Mouse (Mus musculus) stomach, embryonic 15.5 days (tissue): ENCODE results near the gene Senp1. TPM values are rescaled to one million over a fixed set of nuclear protein-coding genes. Genes with fewer than 3 reads are reported as not detected.

ENCODE experiments used
- ATAC-seq: fragments of 200-750 bp; cut with Nextera tagmentation; 2 replicates; pipeline ENCODE4 v1.8.0; 2017; ENCODE audit warnings: low read depth, moderate number of reproducible peaks, moderate TSS enrichment; ENCODE audit not compliant: insufficient read depth, low FRiP score
- H3K27ac ChIP-seq: fragments of 300-500 bp; sonication (generic); 2 replicates; pipeline ENCODE4 v1.5.1; 2015; ENCODE audit warnings: mild to moderate bottlenecking, inconsistent platforms
- H3K27me3 ChIP-seq: fragments of 300-500 bp; sonication (generic); replicated peaks from 2 replicates; pipeline ENCODE4 v1.6.1; 2015; ENCODE audit warnings: inconsistent platforms
- H3K36me3 ChIP-seq: fragments of 300-500 bp; sonication (generic); 2 replicates; pipeline ENCODE4 v1.6.1; 2015; ENCODE audit warnings: inconsistent platforms
- H3K4me1 ChIP-seq: fragments of 300-500 bp; sonication (generic); 2 replicates; pipeline ENCODE4 v1.6.1; 2015; ENCODE audit warnings: inconsistent platforms
- H3K4me2 ChIP-seq: fragments of 300-500 bp; sonication (generic); 2 replicates; pipeline ENCODE4 v1.6.1; 2015; ENCODE audit warnings: mild to moderate bottlenecking, inconsistent platforms
- H3K4me3 ChIP-seq: fragments of 300-500 bp; sonication (generic); replicated peaks from 2 replicates; pipeline ENCODE4 v1.5.1; 2015; ENCODE audit warnings: inconsistent platforms
- H3K9ac ChIP-seq: fragments of 300-500 bp; sonication (generic); 2 replicates; pipeline ENCODE4 v1.6.1; 2015; ENCODE audit warnings: inconsistent platforms
- H3K9me3 ChIP-seq: fragments of 300-500 bp; sonication (generic); 2 replicates; pipeline ENCODE4 v1.6.1; 2016; ENCODE audit warnings: inconsistent platforms
- WGBS: fragments of 180-500 bp; shearing (Covaris S2); methylation state at CpG from one replicate; pipeline ENCODE4 v1.1.7; 2015; 5-methylcytosine and 5-hydroxymethylcytosine counted together
- polyA plus RNA-seq: library from polyadenylated mRNA; unstranded; fragments of >200 nt; fragmentation: Nextera tagmentation; extraction: Ambion mirVana; gene quantifications from 2 replicates; pipeline ENCODE4 v1.2.1, GENCODE M21; 2015

Gene Senp1
- polyA plus RNA-seq, 1 experiment from 2014 or later, result 27.9 TPM

DNA sequence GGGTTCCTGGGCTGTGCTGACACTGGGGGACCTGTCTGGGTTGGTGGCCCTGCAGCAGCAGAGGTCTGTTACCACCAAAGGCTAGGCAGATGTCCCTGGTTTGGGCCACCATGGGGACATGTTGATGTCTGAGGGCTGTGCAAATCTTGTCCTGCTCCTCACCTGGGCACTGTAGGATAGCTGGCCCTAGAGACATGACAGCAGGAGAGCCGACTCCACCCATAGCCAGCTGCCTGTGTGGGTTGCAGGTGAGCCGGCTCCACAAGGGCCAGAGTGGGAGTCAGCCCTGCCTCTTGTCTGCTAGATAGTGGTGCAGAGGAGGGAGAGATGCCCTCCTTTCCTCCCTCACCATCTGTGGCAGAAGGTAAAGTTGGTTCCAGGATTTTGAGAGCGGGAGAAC is 23.2 kb downstream of the Senp1 start:
- H3K9me3 ChIP-seq, result no peaks in the 10 kb centered on the region
- no peak overlapping the region for H3K4me2 ChIP-seq
- peaks cover 35% of the 10 kb centered on the region for H3K36me3 ChIP-seq
- no peak for ATAC-seq
- no peaks in the 10 kb centered on the region for H3K4me1 ChIP-seq
- 96% methylated on average over 3 of the region's 3 CpGs for WGBS
- no peak overlapping the region for H3K4me3 ChIP-seq
- no peaks in the 10 kb centered on the region for H3K27me3 ChIP-seq
- no peak overlapping the region for H3K9ac ChIP-seq
- H3K27ac ChIP-seq, result no peak overlapping the region

DNA sequence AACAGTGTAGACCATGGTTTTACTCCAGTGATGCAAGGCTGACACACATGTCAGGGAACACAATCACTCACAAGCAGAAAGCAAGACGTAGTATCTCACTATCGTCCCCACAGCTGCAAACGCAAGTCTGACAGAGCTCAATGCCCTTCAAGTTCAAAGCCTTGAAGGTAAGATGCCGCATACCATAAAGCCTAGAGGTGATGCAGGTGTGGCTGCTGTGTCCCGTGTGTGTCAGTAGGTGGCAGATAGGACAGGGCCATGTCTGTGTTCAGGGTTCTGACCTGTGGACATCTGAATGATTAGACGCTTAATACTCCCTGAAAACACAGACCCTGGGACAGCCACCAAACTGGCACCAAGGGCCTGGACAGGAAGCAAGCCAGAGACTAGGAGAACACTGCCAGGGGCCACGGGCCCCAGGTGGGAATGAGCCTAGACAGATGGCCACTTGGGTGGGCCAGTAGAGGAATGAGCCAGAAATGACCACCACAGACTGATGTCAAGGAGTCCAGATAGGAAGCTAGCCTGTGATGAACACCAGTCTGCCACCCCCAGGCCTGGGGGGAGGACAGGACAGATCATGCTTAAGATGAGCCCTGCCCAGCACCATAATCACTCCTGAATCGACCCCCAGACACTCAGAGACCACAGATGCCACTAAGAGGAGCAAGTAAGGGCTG is 23.8 kb downstream of the Senp1 start:
- Histone ChIP-seq H3K36me3 (peaks cover 33% of the 10 kb centered on the region), H3K4me2 (no peak overlapping the region), H3K4me3 (no peak overlapping the region), H3K9me3 (no peaks in the 10 kb centered on the region), H3K27me3 (no peaks in the 10 kb centered on the region), H3K27ac (no peak overlapping the region), H3K9ac (no peak overlapping the region), H3K4me1 (no peaks in the 10 kb centered on the region)
- no peak for ATAC-seq
- 87% methylated on average over 8 of the region's 8 CpGs for WGBS

DNA sequence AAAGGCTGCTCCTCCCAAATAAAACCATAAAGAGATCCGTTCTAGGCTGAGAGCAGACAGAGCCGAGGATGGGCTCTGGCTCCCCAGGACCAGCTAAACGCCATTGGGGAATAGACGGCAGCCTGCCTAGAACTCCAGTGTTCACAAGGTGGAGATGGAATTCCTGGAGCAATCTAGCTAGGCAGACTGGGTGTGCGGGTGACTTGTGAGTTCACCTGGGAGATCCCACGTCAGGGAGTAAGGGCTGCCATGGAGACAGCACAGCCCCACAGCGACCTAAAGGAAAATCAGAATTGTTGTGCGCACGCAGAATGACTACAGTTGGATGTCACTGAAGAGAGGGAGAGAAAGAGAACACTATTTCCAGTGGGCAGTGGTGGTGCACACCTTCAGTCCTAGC is 25.0 kb downstream of the Senp1 start:
- peaks cover 34% of the 10 kb centered on the region for H3K36me3 ChIP-seq
- WGBS, result 90% methylated on average over 9 of the region's 9 CpGs
- no peaks in the 10 kb centered on the region for H3K9me3 ChIP-seq

DNA sequence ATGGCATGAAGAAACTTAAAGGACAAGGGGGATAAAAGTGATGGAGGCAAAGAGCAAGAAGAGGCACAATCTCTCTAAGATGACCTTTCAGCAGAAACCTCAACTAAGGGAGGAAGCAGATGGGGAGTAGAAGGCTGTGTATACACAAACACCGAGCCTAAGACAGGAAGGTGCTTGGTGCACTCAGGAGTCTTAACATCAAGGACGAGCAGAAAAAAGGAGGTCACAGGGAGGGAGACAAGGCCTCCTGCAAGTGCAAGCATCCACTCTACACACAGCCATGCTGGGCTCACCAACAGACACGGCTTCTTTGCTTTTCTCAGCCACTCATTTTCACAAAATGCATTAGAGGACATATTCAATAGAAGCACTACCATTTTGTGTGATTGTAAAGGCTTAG is 26.1 kb downstream of the Senp1 start:
- no peak for ATAC-seq
- Histone ChIP-seq H3K27ac (no peak overlapping the region), H3K36me3 (peaks cover 36% of the 10 kb centered on the region), H3K27me3 (no peaks in the 10 kb centered on the region), H3K4me1 (no peaks in the 10 kb centered on the region), H3K4me2 (no peak overlapping the region), H3K9me3 (no peaks in the 10 kb centered on the region), H3K4me3 (no peak overlapping the region), H3K9ac (no peak overlapping the region)
- WGBS, result 49% methylated on average over 3 of the region's 3 CpGs

More for the DNA sequence above, 25.0 kb downstream of the Senp1 start:
- H3K4me2 ChIP-seq, result no peak overlapping the region
- no peak for ATAC-seq
- H3K27me3 ChIP-seq, result no peaks in the 10 kb centered on the region
- H3K4me3 ChIP-seq, result no peak overlapping the region
- no peaks in the 10 kb centered on the region for H3K4me1 ChIP-seq
- no peak overlapping the region for H3K27ac ChIP-seq
- H3K9ac ChIP-seq, result no peak overlapping the region

DNA sequence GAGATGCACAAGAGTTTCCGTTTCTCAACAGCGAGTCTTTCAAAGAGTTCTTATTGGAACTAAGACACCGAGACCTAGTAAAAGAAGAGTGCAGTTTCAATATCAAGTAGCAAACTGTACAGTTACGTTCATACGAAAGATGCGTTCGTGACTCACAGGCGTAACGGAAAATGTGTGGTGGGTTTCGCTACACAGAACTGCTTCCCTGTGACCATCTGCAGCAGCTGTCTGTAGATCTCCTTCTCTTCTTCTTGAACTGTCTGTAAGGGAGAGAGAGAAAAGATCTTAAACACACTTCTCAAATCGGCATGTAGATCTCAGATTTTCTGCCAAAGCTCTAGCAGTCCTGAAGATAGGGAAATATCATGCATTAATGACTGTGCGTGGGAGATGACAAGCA is 26.9 kb downstream of the Senp1 start:
- no peaks in the 10 kb centered on the region for H3K4me1 ChIP-seq
- H3K27me3 ChIP-seq, result no peaks in the 10 kb centered on the region
- no peak overlapping the region for H3K9ac ChIP-seq
- H3K9me3 ChIP-seq, result no peaks in the 10 kb centered on the region
- H3K4me3 ChIP-seq, result no peak overlapping the region
- no peak overlapping the region for H3K4me2 ChIP-seq
- 92% methylated on average over 12 of the region's 12 CpGs for WGBS
- ATAC-seq, result no peak
- H3K27ac ChIP-seq, result no peak overlapping the region
- H3K36me3 ChIP-seq, result peaks cover 36% of the 10 kb centered on the region

DNA sequence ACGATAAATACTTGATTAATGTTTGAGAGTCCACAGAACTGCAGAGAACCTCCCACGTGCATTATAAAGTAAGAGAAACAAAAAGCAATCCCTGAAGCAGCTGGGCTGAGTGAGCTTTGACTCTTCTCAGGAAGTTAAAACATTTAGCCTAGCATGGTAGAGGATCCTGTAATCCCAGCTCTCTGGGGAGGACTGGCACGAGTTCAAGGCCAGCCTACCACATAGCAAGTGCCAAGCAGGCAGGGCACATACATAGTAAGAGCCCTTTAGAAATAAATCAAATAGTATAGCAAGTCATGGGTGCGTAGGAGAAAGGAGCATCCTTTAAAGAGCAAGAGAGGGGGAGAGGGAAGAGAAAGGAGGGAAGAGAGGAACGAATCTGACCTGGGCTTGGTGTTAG is 27.7 kb downstream of the Senp1 start:
- no peak for ATAC-seq
- H3K27me3 ChIP-seq, result no peaks in the 10 kb centered on the region
- no peak overlapping the region for H3K4me3 ChIP-seq
- H3K4me2 ChIP-seq, result no peak overlapping the region
- H3K9ac ChIP-seq, result no peak overlapping the region
- no peaks in the 10 kb centered on the region for H3K9me3 ChIP-seq
- no peaks in the 10 kb centered on the region for H3K4me1 ChIP-seq
- no peak overlapping the region for H3K27ac ChIP-seq
- H3K36me3 ChIP-seq, result peaks cover 42% of the 10 kb centered on the region
- 87% methylated on average over 5 of the region's 5 CpGs for WGBS

DNA sequence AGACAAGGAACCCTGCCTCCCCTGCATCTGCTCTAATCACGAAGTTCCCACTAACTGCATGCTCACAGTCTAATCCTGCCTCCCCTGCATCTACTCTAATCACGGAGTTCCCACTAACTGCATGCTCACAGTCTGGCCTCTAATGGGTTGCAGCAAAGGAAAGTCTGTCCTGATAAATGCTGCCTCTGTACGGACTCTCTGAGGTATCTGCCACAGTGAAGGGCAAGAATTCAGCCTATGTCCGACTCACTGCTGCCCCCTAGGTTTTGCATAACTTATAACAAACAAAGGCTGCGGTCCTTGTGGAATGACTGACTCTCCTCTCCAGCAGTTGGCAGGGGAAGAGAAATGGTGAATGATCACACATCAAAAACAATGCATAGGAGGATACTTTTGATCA is 38.3 kb downstream of the Senp1 start:
- ATAC-seq, result no peak
- 31% methylated on average over 5 of the region's 5 CpGs for WGBS
- Histone ChIP-seq H3K9ac (no peak overlapping the region), H3K27ac (no peak overlapping the region), H3K27me3 (no peaks in the 10 kb centered on the region), H3K9me3 (no peaks in the 10 kb centered on the region), H3K4me3 (no peak overlapping the region), H3K4me2 (no peak overlapping the region), H3K4me1 (no peaks in the 10 kb centered on the region), H3K36me3 (peaks cover 33% of the 10 kb centered on the region)

DNA sequence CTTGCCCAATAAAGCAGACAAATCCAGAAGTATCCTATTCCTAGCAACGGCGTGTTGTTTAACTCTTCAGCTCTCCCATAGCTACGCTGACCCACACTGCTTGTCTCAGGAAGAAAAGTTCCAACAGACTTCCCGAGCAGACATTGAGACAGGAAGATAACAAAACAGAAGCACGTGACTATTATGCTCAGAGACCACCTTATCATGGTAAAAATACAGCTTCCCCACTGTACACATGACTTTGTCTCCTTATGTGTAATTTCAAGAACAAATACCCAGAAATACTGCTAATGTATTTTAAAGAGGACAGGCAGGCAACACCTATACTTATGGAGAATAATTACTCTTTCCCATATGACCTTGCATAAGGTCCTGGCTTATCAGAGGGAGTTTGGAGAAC is 41.9 kb downstream of the Senp1 start:
- Histone ChIP-seq H3K4me3 (no peak overlapping the region), H3K27me3 (no peaks in the 10 kb centered on the region), H3K9ac (no peak overlapping the region), H3K4me2 (no peak overlapping the region), H3K9me3 (no peaks in the 10 kb centered on the region), H3K36me3 (peaks cover 26% of the 10 kb centered on the region), H3K27ac (no peak overlapping the region), H3K4me1 (no peaks in the 10 kb centered on the region)
- no peak for ATAC-seq
- 87% methylated on average over 5 of the region's 5 CpGs for WGBS

DNA sequence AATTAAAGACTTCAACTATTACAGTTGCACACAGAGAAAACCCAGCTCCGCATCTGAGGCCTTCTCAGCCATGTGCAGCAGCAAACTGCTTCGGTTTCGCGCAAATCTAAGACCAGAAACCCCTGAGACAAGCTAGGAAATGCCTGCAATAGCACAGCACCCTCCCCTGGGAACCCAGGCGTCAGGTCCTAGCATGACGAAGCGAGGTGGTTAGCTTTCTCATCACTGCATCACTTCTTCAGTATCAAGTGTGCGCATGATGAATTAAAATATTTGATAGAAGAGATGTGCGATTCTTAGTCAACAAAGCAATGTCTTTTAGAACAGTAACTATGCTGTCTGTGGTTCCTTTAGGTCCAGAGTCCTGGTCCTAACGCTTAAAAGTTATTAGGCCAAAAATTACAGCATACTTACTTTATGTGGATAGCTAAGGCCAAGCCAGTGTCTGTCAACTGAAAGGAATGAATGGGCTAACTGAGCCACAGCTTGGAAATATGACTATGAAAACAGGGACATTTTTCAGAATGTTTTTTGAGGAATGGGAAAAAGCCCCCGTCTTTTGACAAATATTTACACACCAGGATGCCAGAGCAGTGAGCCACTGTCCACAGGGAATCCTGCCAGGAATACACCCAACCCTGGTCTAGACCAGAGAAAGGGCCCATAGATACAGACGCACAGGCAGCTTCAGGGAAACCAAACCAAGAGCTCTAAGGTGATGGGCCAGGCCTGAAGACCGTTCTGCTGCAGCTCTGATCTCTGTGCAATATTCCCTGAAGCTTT is 44.4 kb downstream of the Senp1 start:
- Histone ChIP-seq H3K27ac (no peak overlapping the region), H3K9me3 (no peaks in the 10 kb centered on the region), H3K9ac (no peak overlapping the region), H3K4me3 (no peak overlapping the region), H3K27me3 (no peaks in the 10 kb centered on the region), H3K36me3 (peaks cover 38% of the 10 kb centered on the region), H3K4me2 (no peak overlapping the region), H3K4me1 (no peaks in the 10 kb centered on the region)
- WGBS, result 89% methylated on average over 13 of the region's 13 CpGs
- ATAC-seq, result no peak

DNA sequence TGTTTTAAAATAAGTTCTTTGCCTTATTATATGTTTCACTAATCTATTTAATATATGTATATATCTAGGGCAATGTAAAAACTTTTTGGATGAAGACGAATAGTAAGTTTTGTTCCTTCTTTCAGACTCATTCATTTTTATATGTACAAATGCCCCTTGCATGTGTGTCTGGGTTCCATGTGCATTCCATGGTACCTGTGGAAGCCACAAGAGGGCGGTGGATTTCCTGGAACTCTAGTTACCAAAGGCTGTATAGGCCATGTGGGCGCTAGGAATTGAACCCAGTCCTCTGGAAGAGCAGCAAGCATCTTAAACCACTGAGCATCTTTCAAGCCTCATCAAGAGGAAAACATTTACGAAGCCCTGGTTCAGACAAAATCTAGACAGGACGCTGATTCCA is 49.2 kb downstream of the Senp1 start:
- Histone ChIP-seq H3K4me3 (no peak overlapping the region), H3K9me3 (no peaks in the 10 kb centered on the region), H3K27me3 (no peaks in the 10 kb centered on the region), H3K4me1 (no peaks in the 10 kb centered on the region), H3K27ac (no peak overlapping the region), H3K36me3 (peaks cover 48% of the 10 kb centered on the region), H3K9ac (no peak overlapping the region), H3K4me2 (no peak overlapping the region)
- WGBS, result 93% methylated on average over 5 of the region's 5 CpGs
- no peak for ATAC-seq

DNA sequence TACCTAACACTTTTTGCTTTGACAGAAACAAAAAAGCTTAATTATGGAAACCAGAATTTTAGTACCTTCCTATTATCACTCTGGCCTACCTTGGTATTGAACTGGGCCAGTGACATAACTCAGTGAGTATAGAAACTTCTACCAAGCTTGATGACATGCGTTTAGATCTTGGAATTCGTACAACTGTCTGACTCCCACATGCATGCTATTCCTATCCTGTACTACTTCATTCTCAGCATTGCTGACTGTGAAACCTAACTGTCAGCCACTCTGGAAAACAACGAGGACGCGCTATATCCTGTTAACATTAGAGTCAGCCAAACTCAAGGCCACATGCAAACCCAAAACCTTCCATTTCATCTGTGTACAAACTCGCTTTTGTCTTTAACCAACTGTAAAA is 49.6 kb downstream of the Senp1 start:
- WGBS, result 90% methylated on average over 6 of the region's 6 CpGs
- no peaks in the 10 kb centered on the region for H3K27me3 ChIP-seq
- H3K36me3 ChIP-seq, result peaks cover 48% of the 10 kb centered on the region
- H3K4me3 ChIP-seq, result no peak overlapping the region
- H3K4me2 ChIP-seq, result no peak overlapping the region
- H3K9ac ChIP-seq, result no peak overlapping the region
- ATAC-seq, result no peak
- H3K4me1 ChIP-seq, result no peaks in the 10 kb centered on the region
- H3K27ac ChIP-seq, result no peak overlapping the region
- no peaks in the 10 kb centered on the region for H3K9me3 ChIP-seq

DNA sequence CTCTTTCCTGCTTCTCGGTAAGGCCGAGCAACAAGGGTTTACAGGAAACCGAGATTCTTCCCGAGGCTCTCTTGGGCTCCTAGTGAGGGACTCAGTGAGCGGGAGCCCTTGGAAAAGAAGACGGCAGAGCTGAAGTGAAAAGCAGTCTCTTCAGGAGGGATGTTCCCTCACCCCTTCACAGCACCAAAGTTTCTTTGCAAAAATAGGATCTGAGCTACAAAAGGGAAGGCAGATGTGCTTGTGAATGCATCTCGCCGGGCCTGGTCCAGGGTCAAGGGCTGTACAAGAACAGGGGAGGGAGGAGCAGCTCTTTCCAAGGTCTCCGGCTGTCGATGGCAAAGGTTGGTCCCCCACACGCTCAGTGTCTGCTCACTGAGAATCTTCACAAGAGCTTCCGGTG is 51.0 kb downstream of the Senp1 start:
- no peak overlapping the region for H3K27ac ChIP-seq
- no peak overlapping the region for H3K9ac ChIP-seq
- no peaks in the 10 kb centered on the region for H3K9me3 ChIP-seq
- no peak overlapping the region for H3K4me2 ChIP-seq
- ATAC-seq, result no peak
- no peaks in the 10 kb centered on the region for H3K27me3 ChIP-seq
- H3K36me3 ChIP-seq, result peaks cover 48% of the 10 kb centered on the region
- WGBS, result 83% methylated on average over 12 of the region's 12 CpGs
- no peaks in the 10 kb centered on the region for H3K4me1 ChIP-seq
- H3K4me3 ChIP-seq, result no peak overlapping the region
